Mouse (Mus musculus) right cerebral cortex, postnatal 4 days (tissue): Measurements from ENCODE around the gene Banf2.
A peak's percentile ranks its signal among the peaks of the same experiment; 100 is the strongest.

Experiments
- DNase-seq: peaks from one replicate; pipeline ENCODE4 v3.0.0-alpha.2; 2022

Gene Banf2

DNA sequence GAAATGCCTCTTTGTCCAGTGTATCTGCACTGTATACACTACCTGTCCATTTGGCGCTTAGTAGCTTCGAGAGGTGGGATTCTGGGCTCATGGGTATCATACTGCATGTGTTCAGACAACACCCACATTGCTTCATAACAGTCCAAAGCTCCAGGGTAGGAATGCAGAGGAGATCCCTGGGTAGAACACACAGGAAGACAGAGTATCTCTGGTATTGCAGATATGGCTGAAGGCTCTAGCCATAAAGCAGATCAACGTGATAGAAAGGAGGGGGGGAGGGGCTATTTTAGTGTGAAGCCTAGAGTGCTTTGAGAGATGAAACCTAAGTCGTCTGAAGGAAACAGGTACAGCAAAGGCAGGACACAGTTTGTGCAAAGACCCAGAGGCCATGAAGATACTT, 6.4 kb upstream of the Banf2 start:
- no peak for DNase-seq

DNA sequence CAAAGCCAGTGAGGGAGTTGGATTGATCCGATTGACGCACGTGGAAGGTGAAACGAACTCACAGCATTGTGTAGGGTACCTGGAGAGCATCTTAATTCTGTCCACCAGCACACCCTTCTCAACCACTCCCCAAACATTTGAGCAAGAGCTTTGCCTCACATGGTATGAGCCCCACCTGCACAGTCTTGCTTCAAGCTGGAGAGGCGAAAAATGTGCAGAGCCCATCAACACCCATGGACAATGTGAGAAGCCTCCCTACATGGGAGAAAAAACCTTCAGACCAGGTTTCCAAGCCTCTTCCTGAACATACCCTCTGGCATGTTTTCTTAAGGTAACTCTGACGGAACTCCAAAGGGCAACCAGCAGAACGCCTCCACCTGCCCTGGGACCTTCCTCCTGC, 2.1 kb upstream of the Banf2 start:
- no peak for DNase-seq

DNA sequence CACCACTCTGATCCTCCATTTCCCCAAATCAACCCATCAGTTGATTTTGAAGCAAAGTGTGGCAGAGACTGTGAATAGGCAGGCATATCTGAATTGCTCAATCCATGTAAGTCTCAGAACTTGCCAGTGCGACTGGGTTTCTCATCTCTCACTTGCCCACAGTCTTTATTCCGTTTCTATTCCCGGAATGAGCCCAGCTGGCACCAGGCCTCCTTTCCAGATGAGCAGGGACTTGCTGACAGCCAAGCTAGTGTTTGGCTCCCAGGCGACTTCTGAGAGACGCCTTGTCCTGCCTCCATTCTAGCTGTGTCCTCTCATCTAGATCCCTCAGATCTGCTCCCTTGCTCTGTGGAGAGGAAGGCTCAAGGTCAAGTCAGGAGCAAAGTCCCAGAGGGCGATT, 11.9 kb downstream of the Banf2 start:
- DNase-seq: peak; percentile 58

DNA sequence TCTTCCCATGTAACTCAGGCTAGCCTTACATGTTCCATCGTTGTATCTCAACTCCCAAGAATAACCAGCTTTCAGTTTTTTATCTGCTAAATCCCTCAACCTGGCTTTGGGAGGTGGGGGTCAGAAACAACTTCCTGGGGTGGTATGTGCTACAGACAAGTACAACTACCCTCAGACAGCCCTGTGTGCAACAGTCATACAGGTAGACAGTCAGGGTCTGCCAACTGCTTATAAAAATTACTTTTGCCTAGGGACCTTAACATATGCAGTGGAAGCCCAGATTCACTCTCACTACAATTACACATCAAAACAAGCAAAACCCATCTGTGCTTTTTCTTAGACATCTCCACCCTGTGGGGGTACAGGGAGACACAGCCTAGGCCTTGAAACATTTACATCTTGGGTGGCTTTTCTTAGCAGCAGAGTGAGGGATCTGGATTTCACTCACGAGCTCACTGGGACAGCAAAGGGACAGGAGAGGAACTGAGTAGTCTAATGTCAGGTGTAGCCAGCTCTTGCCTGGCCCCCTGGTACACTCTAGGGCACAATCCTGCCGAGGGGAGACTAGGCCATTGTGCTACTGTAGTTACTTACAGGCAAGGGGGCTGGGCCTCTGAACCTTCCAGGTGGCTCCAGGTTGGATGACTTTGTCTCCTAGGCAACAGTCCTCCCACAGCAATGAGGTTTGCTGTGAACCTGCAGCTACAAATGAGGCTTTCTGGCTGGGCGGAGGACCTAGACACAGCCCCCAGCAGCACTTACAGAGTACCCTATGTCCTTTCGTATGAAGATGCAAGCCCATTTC, 13.1 kb downstream of the Banf2 start:
- DNase-seq: no peak

DNA sequence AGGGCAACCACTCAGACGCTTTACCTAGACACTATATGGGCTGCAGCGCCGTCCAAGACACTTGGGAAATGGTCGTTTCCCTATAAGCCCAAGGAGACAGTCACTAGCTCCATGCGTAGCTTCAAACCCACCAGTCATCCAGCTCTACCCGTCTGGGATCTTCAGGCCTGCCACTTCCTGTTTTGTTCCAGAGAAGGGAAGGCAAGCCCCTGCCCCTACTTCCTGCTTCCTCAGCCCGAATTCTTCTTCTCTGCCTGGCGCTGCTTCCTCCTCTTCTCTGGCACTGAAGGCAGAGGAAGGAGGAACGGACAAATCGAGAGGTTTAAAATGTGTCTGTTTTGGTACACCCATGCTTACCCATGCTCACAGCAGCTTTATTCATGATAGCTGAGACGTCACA, 14.1 kb downstream of the Banf2 start:
- no peak for DNase-seq

DNA sequence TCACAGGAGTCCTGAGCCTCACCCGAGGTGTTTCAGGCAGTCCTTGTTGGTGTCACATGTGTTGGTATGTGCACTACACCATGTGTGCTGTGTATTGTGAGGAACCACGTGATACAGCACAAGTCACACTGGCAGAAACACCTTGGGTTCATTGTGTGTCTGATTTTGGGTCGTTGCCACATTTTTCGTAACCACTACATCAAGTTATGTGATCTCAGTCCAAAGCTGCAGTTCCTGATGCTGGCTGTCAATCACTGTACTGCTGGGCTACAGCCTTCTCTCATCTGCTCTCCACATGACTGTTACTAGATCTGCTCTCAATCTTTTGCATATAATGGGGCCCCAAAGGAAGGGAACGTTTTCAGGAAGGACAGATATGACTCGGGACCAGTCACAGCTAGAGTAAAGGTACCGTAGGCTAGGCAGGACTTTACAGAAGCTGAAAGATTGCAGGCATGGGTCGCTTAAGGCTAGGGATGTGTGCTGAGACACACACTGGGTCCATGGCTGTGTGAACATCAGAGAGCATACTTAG, 17.4 kb downstream of the Banf2 start:
- DNase-seq: no peak

DNA sequence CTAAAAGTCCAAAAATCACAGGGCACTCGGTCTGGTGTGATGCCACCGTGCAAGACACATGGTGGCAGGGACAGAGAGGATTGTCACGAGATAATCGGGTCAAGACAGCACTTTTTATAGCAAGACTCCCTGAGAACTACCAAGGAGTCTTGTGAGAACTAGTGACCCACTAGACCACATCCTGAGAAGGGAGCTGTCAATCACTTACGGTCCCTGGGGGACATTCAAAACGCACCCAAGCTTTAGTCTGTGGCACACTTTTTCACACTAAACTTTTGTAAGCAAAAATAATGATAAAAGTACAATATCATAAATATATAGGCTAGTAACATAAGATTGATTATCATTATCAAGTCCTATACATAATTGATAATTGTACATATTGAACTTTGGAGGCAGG, 18.0 kb downstream of the Banf2 start:
- DNase-seq: no peak

DNA sequence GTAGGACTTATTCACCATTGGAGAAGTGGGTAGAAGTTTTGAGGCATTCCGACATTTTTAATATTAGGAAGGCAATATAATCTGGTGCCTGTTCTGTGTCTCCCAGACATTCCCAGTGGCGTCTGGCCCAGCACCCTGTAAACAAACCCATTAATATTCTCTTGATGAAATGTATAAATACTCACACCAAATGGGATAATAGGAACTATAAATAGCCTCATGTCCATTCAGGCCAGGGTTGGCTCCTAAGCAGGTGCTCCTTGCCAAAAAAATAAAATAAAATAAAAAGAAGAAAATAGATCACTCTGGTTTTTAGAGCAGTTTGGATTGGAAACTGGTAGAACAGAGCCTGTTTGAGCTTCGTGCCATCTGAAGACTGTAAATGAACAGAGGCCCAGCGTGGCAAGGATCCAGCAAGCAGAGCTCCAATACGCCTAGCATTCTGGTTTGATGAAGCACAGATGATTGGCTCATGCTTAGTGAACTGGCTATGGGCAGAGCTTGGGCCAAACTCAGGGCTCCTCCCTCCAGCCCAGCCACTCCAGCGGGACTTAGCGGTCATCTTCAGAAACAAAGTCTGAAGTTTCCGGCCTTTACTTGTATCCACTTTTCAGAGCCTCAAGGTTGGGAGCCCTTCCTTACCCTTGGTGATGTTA, 19.7 kb downstream of the Banf2 start:
- DNase-seq: peak; percentile 78

DNA sequence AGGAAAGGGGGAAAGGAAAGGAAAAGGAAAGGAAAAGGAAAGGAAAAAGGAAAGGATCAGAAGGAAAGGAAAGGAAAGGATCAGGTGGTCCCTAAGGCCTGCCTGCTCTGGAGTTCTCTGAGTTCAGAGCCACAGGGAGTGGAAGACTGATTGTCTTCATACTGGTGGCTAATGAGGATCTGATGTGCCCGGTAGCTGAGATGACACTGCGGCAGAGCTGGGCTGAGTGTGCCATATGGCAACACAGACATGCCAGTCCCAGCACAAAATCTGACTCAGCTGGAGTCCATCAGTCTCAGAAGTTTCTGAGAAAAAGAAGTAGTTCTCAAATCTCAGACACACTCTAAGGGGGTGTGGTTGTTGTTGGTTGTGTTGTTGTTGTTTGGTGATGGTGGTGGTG, 24.9 kb downstream of the Banf2 start:
- no peak for DNase-seq

DNA sequence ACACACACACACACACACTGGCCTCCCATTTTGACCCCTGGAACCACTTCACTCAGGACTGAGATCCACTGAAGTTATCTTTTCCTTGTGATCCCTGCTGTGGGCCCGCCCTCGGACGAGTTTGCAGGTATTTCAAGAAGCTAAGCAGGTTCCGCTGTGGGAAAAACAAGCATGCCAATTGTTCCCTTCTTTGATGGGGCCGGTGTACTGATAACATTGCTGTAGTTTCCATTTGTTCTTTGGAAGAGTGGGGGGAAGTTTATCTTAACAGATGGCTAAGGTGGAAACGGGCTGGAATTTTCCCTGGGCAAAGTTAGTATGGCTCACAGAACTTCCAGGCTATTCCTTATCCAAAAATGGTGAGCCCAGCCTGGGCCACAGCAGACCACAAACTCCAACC, 28.8 kb downstream of the Banf2 start:
- DNase-seq: no peak

DNA sequence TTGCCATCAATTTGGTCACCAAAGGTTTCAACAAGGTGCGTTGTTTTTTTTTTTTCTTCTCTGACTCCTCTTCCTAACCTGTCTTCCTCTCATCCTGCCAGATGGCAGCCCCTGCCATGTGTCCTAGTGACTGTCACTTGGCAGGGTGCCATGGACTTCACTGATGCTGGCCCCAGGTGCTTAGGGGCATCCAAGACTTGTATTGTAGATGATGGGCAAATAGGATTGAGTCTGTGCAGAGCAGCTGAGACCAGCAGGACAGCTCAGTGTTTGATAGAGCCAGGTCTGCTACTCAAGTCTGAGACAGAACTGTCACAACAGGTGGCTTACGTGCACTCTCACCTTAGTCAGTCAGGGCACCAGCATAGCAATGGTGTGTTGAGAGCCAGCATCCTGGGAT, 32.6 kb downstream of the Banf2 start:
- DNase-seq: no peak

DNA sequence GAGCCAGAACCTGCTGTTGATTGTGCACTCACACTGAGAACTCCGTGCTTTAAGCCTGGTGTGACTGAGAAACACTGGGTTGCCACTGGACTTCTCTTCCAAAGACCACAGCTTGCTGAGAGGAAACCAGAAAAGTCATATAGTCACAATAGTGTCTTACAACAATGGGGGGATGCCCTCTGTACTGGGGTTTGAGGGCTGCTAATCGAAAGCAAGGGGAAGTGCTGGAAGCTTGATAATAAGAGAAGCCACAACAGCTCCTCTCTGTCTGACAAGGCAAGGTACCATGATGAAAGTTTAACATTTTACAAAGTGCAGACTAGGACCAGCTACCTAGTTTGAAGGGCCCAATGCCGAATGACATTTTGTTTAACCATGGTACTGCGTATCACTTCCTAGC, 36.8 kb downstream of the Banf2 start:
- no peak for DNase-seq

DNA sequence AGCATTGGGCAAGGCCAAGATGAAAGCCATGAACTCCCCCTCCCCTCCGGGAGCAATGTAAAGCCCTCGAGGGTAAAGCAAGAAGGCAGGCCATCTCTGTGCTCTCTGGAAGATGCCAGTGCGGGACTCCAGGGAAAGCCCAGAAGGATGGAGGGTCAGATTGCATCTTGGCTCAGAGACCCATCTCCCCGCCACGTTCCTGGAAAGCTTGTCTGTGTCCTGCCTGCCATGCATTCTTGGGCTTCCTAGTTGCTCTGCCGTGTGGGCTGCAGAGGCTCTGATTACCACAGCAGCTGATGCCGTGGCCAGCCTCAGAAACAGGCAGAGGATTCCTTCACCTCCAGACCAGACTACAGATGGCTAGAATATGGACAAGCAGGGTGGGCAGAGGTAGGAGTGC, 37.6 kb downstream of the Banf2 start:
- DNase-seq: no peak

DNA sequence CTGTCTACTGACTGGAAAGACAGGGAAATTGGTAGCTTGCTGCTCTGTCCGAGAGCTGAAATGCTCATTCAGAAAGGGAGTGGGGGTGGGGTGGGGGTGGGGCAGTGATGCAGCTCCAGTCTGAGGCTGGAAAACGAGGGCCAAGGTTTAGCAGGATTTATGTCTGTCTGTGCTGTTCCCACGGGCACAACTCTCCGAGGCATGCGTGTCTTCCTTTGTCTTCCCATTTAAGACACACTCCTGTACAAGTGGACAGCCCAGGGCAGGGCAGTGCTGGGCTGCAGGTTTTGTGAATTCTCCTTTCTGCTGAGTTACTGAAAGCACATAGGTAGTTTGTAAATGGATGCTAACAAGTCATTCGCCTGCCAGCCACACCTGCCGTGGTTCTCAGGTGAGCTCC, 39.8 kb downstream of the Banf2 start:
- no peak for DNase-seq

DNA sequence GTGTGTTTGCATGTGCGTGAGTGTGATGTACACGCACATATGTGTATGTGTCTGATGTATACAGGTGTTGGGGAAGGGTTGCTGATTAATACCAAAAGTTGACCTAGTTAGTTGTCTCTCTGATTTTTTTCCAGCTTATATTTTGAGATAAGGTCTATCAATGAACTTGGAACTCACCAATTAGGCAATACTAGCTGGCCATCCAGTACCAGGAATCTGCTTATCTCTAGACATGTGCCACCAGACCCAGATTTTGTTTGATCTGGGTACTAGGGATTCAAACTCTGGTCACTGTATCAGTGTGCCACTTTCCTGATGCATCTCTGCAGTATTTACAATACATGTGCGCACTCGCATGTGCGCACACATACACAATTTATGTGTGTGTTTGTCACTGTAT, 41.2 kb downstream of the Banf2 start:
- no peak for DNase-seq

DNA sequence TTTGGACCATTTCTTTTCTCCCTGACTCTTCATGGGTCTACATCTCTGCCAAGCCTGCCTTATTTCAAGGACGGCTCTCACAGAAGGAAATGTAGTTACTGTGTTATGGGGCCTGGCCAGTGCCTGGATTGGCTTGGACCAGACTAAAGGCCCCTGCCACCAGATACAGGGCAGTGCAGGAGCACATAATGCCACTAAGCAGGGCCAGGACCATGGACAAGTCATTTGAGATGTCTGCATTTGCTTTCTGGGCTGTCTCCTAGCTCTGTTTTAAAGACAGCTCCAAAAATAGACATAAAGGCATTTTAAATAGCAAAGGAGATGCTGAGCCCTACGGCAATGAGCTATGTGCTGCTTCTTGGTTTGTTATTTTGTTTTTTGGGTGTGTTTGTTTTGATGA, 43.8 kb downstream of the Banf2 start:
- peak; percentile 6 for DNase-seq

DNA sequence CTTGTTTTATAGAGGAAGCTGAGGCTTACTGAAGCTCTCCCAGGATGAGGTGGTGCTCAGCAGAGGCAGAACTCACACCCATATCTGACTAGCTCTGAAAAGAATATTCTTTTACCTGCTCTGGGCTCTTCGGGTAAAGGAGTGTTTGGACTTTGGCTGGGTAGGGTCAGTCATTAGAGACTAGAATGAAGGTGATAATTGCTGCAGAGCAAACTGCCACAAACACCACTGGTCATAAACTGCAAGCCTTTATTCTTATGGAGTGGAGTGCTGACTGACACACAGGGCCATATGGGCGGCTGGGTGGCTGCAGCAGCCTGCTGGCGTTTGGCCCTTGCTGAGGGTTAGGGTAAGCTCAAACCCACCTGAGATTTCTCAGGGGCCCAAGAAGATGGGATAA, 46.0 kb downstream of the Banf2 start:
- DNase-seq: no peak

DNA sequence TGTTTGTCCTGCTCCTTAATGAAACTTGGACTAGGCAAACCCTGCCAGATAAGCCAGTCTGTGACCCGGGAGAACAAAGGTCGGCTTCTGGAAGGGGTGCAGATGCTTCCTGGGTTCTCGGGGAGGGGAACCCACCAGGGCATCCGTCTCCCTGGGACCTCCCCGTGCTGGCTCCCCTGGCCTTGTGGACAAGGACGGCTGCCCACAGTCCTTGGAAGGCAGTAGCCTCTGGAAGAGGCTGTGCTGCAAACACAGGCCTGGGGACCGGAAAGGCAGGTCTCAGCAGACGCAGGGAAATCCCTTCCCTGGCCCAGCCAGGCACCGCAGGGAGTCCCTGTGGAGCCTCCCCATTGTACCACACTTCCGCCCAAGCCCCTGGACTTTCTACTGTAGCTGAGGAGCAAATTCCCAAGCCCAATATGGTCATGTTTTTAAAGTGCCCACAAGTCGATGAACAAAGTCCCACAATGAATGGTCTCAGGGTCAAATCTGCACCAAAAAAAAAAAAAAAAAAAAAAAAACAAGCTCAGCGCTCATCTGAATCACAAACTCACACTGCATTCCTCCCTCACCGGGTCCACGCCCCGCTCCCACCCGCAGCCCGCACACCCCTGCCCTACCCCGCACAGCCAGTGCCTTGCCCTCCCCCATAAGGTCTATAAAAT, 53.5 kb downstream of the Banf2 start:
- DNase-seq: no peak

DNA sequence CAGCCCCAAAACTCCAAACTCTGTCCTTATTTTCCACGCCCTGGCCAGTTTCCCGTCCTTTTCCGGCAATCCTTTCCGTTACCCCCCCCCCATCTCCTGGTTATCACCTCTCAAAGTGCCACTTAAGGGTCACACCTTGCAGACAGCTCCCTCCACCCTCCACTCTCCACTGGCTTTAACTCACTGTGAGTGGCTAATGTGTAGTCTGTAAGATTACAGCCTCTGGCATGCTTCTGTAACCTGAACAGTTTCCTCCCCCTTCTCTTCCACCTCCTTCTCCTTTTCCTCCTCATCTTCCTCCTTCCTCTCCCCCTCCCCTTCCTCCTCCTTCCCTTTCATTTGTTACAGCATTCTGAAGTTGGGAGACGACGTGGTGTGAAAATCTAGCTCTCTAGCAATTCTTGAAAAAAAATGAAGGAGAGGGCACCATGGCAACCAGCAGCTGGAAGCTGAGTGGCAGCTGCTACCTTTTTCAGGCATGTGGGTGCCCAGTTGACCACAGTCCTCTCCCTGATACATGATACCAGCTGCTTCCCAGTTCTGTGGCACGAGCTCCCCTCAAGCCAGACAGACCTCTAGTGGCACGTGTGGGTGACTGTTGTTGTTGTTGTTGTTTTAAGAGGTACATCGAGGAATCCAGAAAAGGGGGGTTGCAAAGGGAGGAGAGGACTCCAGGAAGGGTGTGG, 55.2 kb downstream of the Banf2 start:
- DNase-seq: no peak

DNA sequence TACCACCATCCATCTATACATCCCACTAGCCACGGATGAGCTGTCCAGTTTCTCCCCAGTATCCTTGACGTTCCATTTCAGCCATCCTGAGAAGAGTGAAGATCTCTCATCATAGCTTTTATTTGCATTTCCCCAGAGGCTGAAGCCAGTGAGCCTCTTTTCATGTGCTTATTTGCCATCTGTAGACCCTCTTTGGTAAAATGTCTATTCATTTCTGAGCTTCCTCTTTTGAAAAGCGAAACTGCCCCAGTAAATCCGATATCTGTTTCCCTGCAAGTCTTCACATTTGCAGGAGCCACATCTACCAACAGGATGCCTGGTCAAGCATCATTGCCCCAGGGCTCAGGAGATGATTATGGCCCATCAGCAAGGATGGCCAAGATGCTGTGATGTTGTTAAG, 59.9 kb downstream of the Banf2 start:
- no peak for DNase-seq

DNA sequence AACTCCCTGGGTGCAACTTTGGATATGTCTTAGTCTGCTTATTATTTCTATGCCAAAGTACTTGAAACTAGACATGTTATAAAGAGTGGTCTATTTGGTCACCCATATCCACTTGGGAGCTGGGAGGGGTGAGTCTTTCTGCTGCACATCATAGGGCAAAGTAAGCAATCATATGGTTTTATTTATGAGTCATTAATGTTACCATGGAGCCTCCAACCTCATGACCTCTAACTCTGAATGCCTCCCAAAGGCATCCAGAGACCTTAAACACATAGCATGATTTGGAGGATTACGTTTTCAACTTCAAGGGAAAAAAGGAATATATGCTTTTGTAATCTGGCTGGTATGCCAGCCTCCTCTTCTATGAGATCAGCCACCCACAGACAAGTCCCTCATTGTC, 61.9 kb downstream of the Banf2 start:
- no peak for DNase-seq

DNA sequence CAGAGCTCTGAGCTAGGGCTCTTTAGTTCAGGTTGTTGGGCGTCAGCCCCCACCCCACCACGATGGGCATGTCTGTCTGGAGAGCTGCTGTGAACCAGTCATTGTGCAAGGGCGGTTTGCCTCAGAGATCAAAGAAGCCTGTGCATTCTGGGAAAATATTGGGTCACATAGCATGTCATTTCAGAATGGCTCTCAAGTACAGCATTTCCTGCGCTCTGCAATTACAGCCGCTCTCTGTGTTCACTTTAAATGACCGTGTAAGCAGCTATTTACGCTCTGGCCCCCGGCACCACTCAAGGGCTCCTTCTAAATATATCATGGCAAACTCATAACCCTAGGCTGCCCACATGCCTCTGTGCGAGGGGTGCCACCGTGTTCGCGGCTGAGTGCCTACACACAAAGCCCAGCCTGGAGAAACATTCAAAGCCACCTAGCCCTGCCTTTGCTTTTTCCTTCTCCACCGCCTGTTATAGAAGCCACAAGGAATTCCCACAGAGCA, 68.7 kb downstream of the Banf2 start:
- DNase-seq: no peak

DNA sequence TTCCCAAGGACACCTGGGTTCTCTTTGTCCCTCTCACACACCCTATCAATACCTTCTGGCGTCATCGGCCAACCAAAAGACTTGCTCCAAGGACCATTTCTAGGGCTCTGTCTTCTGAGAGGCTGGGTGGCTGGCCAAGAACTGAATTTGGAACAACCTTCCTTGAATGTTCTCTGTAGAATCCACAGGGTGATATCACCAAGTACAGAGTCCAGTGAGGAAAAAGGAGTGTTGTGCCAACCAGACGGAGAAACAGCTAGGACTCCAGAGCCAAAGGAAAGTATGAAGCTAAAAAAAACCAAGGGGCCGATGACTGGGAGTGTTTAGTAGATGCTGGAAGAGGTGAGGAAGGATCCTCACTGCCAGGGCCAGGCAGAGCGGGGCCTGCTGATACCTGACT, 74.5 kb downstream of the Banf2 start:
- DNase-seq: no peak
